Mouse (Mus musculus) spleen, adult 12 weeks (tissue): ENCODE results near the gene Hsf4.
A peak's percentile ranks its signal among the peaks of the same experiment; 100 is the strongest.

Experiments used
- DNase-seq: peaks from one replicate; pipeline ENCODE4 v3.0.0; 2022; ENCODE audit warnings: low spot score

Gene Hsf4

DNA sequence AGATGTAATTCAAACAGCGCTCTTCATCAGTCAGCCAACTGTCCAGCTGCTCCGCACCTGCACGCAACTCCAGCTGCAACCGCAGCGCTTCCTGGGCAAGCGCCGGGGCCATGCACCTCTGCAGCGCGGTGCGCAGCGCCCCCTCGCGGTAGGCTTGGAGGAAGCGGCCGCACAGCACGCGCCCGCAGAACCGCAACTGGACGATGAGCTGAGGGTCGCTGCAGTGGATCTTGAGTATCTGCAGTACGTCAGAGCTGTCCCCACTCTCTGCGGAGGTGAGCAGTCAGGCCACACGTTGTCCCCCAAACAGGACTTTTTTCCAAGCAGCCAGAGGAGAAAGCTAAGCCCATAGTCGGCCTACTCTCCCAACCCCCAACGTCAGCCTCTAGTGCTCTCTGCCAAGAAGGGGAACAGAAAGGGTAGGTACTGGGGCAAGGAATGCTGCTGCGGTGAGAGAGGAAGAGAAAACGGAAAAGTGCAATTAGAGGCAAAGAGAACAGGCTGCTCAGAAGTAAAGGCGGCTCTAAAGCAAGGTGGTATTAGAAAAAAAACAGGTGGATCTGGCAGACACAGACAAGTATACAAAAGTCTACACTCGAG, 9.8 kb upstream of the Hsf4 start:
- DNase-seq = peak; percentile 65

GRCm38 (mm10) chr8:105260371-105261099, 9.1 kb upstream of the Hsf4 start:
- no peak for DNase-seq

- DNase-seq = no peak
These were observed 8.1 kb upstream of the Hsf4 start for GRCm38 (mm10) chr8:105261326-105261980.

- DNase-seq = no peak
These were observed 6.2 kb upstream of the Hsf4 start for GRCm38 (mm10) chr8:105263244-105263912.

DNA sequence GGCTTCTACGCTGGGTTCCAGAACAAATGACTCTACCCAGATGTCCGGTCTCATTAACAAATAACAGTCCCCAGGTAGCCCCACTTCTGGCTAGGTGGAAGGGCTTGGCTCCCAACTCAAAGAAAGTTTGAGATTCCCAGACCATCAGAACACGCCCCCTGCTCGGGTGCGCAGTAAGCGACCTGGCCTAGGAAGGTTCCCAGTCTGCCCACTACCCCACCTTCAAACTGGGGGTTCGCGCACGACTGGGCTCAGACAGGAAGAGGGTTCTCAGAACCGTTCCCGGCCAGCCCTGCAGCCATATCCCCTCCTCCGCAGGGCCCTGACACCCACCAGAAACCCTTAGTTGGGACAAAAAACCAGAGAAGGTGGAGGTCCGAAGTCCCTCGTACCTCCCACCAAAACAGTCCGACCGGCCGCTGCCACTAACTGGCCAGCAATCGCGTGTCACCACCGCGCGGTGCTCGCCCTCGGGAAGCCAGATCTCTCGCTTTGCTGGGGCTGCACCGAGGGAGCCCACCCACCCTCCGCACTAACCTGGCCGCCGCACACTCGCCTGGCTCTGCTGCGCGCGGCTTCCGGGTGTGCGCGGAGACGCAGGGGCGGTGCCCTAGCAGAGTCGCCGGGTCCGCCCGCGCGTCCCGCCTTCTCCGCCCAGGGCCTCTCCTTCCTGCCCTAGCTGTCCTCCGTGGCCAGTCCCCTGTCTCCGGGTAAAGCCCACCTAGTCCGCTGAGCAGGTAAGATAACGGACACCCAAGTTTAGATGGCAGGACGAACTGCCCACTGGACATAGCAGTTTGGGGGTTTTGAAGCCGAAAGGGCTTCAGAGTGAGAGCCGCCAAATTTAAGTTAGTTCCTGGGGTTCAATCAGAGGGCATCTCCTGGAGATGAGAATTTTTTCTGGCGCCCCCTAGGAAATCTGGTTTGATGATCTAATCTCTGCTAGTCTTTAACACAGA, 5.3 kb upstream of the Hsf4 start, which contains the start of the genes Tradd and Fbxl8:
TSS of gene Tradd (minus strand) at position 586 of the 959 bp plus-strand sequence.
TSS of gene Fbxl8 (plus strand) at position 625 of the 959 bp plus-strand sequence.
- peak; percentile 72 for DNase-seq

GRCm38 (mm10) chr8:105265128-105265527, 4.5 kb upstream of the Hsf4 start:
- DNase-seq = no peak

GRCm38 (mm10) chr8:105266775-105267174, 2.8 kb upstream of the Hsf4 start:
- DNase-seq = no peak

DNA sequence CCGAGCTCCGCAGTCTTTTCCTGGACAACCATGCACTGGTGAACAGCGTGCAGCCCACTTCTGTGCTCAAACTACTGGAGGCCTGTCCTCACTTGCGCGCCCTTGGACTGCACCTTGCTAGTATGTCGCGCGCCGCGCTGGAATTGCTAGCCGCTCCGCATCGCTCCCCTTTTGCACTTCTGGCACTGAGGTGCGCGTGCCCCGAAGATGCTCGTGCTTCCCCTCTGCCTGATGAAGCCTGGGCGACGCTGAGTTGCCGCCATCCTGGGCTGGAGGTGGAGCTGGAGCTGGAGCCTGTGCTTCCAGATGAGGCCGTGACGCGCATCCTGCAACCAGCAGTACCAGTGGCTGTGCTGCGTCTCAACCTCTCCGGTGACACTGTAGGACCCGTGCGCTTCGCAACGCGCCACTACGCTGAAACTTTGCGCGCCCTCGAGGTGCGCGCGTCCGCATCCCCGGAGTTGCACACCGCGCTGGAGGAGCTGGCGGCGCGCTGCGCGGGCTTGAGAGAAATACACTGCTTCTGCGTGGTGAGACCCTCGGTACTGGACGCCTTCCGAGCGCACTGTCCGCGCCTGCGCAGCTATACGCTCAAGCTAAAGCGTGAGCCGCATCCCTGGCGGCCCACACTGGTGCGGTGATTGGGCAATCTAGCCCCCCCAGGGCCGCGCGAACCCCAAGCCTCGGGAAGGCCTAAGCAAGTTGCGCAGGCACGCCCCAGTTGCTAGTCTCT, 1.1 kb upstream of the Hsf4 start:
- no peak for DNase-seq

DNA sequence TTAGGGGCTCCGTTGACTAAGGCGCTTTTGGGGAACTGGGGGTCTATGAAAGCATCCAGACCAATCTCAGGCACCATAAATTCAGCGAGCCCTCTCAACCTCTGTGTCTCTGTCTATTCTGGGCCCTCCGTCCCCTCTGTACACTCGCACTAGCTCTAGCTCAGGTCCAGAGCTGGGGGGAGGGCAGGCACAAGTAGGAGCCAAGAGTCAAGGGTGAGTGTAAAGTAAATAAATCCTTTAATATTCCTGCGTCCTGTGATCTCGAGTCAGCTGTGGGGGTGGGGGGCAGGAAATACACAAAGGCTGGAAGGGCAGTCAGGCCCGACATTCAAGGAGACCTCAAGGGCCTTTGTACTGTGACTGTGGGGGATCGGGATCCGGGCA, 534 bp upstream of the Hsf4 start:
- DNase-seq = no peak

GRCm38 (mm10) chr8:105270101-105270915, 707 bp downstream of the Hsf4 start:
- no peak for DNase-seq

- no peak for DNase-seq
These were observed 1.2 kb downstream of the Hsf4 start for GRCm38 (mm10) chr8:105270916-105271186.

GRCm38 (mm10) chr8:105275387-105275786, 5.8 kb downstream of the Hsf4 start:
- no peak for DNase-seq

GRCm38 (mm10) chr8:105275840-105276239, 6.2 kb downstream of the Hsf4 start, which contains the start of gene Nol3:
Gene Nol3, plus strand, starts transcription at chr8:105276140.
- no peak for DNase-seq

GRCm38 (mm10) chr8:105276292-105277120, 6.9 kb downstream of the Hsf4 start:
- DNase-seq = no peak

DNA sequence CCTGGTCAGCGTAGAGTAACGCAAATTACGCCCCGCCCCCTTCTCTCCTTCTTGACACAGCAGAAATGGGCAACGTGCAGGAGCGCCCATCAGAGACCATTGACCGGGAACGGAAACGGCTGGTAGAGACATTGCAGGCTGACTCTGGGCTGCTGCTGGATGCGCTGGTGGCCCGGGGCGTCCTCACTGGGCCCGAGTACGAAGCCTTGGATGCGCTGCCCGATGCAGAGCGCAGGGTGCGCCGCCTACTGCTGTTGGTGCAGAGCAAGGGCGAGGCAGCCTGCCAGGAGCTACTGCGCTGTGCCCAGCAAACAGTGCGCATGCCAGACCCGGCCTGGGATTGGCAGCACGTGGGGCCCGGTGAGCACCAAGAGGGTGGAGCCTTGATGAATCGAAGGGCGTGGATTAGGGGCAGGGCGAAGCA, 9.3 kb downstream of the Hsf4 start:
- DNase-seq = peak; percentile 58

GRCm38 (mm10) chr8:105280567-105280966, 11.0 kb downstream of the Hsf4 start:
- no peak for DNase-seq

DNA sequence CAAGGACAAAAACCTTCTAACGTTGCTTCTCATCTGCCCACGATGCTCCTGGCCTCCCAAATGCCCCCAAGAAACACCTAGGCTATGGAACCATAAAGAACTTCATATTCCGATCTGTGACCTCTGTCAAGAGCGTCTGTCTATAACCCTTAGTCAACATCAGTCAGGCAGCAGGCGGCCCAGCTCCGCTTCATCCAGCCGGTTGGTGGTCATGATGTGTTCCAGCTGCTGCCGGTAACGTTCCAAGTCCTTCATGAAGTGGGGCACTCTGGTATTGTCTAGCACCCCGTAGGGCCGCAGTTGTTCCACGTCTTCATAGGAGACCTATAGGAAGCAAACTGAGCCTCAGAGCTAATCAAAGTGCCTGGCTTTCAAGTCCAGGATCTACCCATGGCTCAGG, 12.2 kb downstream of the Hsf4 start:
- DNase-seq = no peak

DNA sequence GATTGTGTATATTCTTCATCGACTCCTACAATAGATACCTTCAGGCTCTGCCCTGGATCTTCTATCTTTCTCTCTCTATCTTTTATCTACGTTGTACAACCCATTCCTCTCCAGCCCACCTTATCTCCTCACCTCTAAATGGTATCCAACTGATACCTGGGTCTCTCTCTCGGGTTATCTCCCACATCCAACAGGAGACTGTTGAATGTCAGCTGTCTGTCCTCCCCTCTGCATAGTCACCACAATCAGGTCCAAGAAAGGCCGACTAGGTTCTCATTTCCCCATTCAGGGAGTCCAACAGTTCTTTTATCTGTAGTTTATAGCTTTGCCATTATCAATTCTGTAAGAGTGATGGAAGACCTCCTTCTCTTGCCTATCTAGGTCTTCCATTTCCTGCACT, 12.6 kb downstream of the Hsf4 start:
- no peak for DNase-seq

DNA sequence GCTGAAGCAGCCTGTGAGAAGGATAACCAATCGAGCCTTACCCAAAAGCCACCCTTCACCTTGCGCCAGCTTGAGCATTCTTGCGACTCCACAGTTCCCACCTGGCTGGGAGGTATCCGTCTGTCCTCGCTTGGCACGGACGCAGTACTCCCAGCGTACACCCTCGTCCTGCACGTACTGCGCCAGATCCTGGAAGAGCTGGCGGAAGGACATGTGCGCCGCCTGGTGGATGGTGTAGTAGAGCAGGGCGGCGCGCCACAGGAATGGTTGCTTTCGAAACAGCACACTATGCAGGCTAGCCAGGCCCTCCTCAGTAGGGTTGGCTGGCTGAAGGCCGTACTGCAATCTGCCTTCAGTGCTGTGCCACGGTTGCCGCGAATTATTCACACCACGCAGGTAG, 13.5 kb downstream of the Hsf4 start:
- DNase-seq = no peak
